Mouse (Mus musculus) liver, embryonic 11.5 days (tissue): ENCODE data around the gene Rgs9. TPM values are rescaled to one million over a fixed set of nuclear protein-coding genes. Genes with fewer than 3 reads are reported as not detected.

Experiments used
- ATAC-seq: fragments of 200-750 bp; cut with Nextera tagmentation; replicated peaks from 2 replicates; pipeline ENCODE4 v1.8.0; 2017; ENCODE audit warnings: moderate number of reproducible peaks, mild to moderate bottlenecking, moderate TSS enrichment, moderate library complexity; ENCODE audit not compliant: low FRiP score
- DNase-seq: peaks from one replicate; pipeline ENCODE4 v3.0.0-alpha.2; 2017; ENCODE audit warnings: low spot score
- H3K27ac ChIP-seq: fragments of 300-500 bp; sonication (generic); 2 replicates; pipeline ENCODE4 v1.5.1; 2014; ENCODE audit warnings: mild to moderate bottlenecking, low read depth, low read length, control low read depth
- H3K27me3 ChIP-seq: fragments of 300-500 bp; sonication (generic); replicated peaks from 2 replicates; pipeline ENCODE4 v1.6.1; 2014; ENCODE audit warnings: low read length, mixed read lengths; ENCODE audit not compliant: control insufficient read depth, insufficient read depth
- H3K36me3 ChIP-seq: fragments of 300-500 bp; sonication (generic); 2 replicates; pipeline ENCODE4 v1.6.1; 2014; ENCODE audit warnings: mild to moderate bottlenecking, low read length, moderate library complexity, mixed read lengths; ENCODE audit not compliant: control insufficient read depth, insufficient read depth
- H3K4me1 ChIP-seq: fragments of 300-500 bp; sonication (generic); replicated peaks from 2 replicates; pipeline ENCODE4 v1.6.1; 2014; ENCODE audit warnings: low read length, mixed read lengths; ENCODE audit not compliant: control insufficient read depth, insufficient read depth
- H3K4me2 ChIP-seq: fragments of 300-500 bp; sonication (generic); 2 replicates; pipeline ENCODE4 v1.6.1; 2014; ENCODE audit warnings: mild to moderate bottlenecking, control low read depth, moderate library complexity
- H3K4me3 ChIP-seq: fragments of 300-500 bp; sonication (generic); 2 replicates; pipeline ENCODE4 v1.5.1; 2014; ENCODE audit warnings: low read depth, low read length, control low read depth
- H3K9ac ChIP-seq: fragments of 300-500 bp; sonication (generic); 2 replicates; pipeline ENCODE4 v1.6.1; 2014; ENCODE audit warnings: low read depth, low read length, control low read depth
- H3K9me3 ChIP-seq: fragments of 300-500 bp; sonication (generic); 2 replicates; pipeline ENCODE4 v1.6.1; 2016; ENCODE audit warnings: low read length, inconsistent platforms, mixed read lengths; ENCODE audit not compliant: control insufficient read depth
- WGBS: fragments of 180-500 bp; shearing (Covaris S2); extraction: QIAGEN DNeasy Blood & Tissue Kit; methylation state at CpG from one replicate; pipeline ENCODE4 v1.1.7; 2014; 5-methylcytosine and 5-hydroxymethylcytosine counted together
- polyA plus RNA-seq: library from polyadenylated mRNA; unstranded; fragments of >200 nt; fragmentation: Nextera tagmentation; extraction: Ambion mirVana; gene quantifications from 2 replicates; pipeline ENCODE4 v1.2.1, GENCODE M21; 2014

Gene Rgs9
- polyA plus RNA-seq, 1 experiment from 2014 or later: 0.25 TPM

DNA sequence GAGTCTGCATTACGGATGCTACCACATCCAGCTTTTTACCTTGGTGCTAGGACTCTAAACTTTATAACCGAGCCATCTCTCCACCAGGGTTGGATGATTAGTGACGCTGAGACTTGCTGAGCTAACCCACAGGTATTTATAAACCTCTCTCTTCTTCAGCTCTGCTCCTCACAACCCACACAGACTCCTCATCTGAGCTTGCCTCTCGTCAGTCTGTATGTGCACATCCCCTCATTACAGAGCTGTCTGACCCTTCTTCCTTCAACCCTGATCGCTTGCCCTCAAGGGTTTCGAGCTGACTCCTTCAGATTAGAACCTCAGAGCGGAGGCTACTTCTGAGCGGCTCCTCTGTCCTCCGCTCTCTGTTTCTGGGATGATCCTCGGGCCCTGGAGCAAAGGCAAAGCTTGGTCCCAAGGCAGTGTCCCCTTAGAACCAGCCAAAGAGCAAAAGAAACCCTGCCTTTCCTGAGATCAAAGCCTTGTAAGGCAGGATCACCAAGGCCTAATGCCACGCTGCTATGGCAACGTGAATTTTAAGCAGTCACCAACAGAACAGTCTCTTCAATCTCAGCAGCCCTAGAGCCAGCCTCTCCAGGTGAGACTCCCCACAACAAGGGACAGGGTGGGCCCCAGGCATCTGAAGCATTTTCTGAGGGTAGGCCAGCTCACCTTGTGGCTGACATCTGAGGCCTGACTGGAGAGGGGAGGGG, 79.9 kb downstream of the Rgs9 start:
- Histone ChIP-seq H3K4me1 (no peaks in the 10 kb centered on the region), H3K9me3 (no peaks in the 10 kb centered on the region), H3K9ac (no peak overlapping the region), H3K4me3 (no peak overlapping the region), H3K27me3 (0 out of 2 replicates have a peak, but pooled peaks cover 3% of the 10 kb centered on the region), H3K27ac (no peak overlapping the region), H3K36me3 (no peaks in the 10 kb centered on the region), H3K4me2 (no peak overlapping the region)
- WGBS: 63% methylated on average over 12 of the region's 12 CpGs
- DNase-seq: no peak
- no peak for ATAC-seq

DNA sequence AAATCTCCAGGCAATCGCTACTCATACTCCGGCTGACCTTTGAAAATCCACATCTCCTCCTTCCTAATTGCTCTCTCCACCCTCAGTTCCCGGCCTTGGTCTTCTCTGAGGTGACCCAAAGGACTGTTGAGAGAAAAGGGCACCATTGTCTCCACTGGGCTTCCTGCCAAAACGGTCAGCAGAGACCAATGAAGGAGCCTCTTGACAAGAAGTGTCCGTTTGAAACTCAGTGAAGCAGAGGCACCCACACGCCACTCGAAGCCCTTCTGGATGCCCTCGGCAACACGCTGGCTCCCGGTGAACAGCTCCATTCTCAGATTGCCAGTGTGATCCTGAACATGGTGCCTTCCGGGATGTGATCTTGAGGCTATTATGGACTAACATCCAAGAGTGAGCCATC, 87.2 kb downstream of the Rgs9 start:
- Histone ChIP-seq H3K4me1 (no peaks in the 10 kb centered on the region), H3K27me3 (no peaks in the 10 kb centered on the region), H3K4me3 (no peak overlapping the region), H3K4me2 (no peak overlapping the region), H3K9me3 (no peaks in the 10 kb centered on the region), H3K27ac (no peak overlapping the region), H3K36me3 (no peaks in the 10 kb centered on the region), H3K9ac (no peak overlapping the region)
- ATAC-seq (no peak), DNase-seq (no peak)
- 67% methylated on average over 11 of the region's 11 CpGs for WGBS

GRCm38 (mm10) chr11:109210341-109210740, 87.6 kb downstream of the Rgs9 start:
- DNase-seq: no peak
- ATAC-seq: no peak
- no peak overlapping the region for H3K4me2 ChIP-seq
- H3K4me1 ChIP-seq: no peaks in the 10 kb centered on the region
- no peaks in the 10 kb centered on the region for H3K27me3 ChIP-seq
- no peaks in the 10 kb centered on the region for H3K36me3 ChIP-seq
- H3K27ac ChIP-seq: no peak overlapping the region
- no peak overlapping the region for H3K9ac ChIP-seq
- H3K4me3 ChIP-seq: no peak overlapping the region
- 65% methylated on average over 7 of the region's 7 CpGs for WGBS
- no peaks in the 10 kb centered on the region for H3K9me3 ChIP-seq

- no peaks in the 10 kb centered on the region for H3K27me3 ChIP-seq
- H3K4me2 ChIP-seq: no peak overlapping the region
- no peak overlapping the region for H3K27ac ChIP-seq
- 37% methylated on average over 13 of the region's 13 CpGs for WGBS
- ATAC-seq (no peak), DNase-seq (no peak)
- H3K4me3 ChIP-seq: no peak overlapping the region
- H3K4me1 ChIP-seq: no peaks in the 10 kb centered on the region
- H3K36me3 ChIP-seq: no peaks in the 10 kb centered on the region
- H3K9ac ChIP-seq: no peak overlapping the region
- H3K9me3 ChIP-seq: no peaks in the 10 kb centered on the region
These were observed 91.2 kb downstream of the Rgs9 start for GRCm38 (mm10) chr11:109206732-109207131.

- no peak overlapping the region for H3K9ac ChIP-seq
- no peak overlapping the region for H3K27ac ChIP-seq
- H3K36me3 ChIP-seq: no peaks in the 10 kb centered on the region
- DNase-seq (no peak), ATAC-seq (no peak)
- no peaks in the 10 kb centered on the region for H3K4me1 ChIP-seq
- H3K4me2 ChIP-seq: no peak overlapping the region
- no peak overlapping the region for H3K4me3 ChIP-seq
- WGBS: 73% methylated on average over 1 of the region's 1 CpGs
- no peaks in the 10 kb centered on the region for H3K9me3 ChIP-seq
- H3K27me3 ChIP-seq: no peaks in the 10 kb centered on the region
These were observed 91.9 kb downstream of the Rgs9 start for GRCm38 (mm10) chr11:109206028-109206427.

DNA sequence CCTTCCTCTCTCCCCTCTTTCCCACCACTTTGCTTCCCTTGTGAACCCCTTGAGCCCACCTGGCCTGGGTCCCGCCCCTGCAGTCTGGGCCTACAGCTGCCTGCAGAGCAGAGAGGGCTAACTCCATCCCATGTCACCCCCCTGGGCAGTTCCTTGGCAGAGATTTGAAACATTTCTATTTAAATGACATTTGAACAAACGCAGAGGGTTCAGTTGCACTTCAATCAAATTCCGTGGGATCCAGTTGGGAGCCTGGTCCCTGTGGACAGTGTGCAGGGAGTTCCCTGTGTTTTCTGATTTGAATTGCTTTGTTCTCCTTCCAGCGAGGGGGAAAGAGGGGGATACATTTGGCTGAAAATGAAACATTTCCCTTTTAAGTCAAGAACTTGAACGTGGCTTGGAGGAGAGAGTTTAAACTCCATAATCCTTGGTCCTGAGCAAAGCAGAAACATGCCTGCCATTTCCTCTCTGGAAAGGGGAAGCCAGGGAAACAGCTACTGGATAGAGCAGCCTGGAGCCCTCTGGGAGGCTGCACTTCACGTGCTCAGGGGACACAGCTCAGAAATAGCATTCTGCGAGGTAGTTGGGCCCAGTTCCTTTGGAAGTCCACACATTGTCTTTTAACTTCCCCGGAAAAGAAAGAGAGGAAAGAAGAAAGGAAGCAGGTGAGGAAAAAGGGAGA, 98.2 kb downstream of the Rgs9 start:
- H3K27me3 ChIP-seq: no peaks in the 10 kb centered on the region
- WGBS: 51% methylated on average over 8 of the region's 8 CpGs
- H3K4me3 ChIP-seq: no peak overlapping the region
- H3K27ac ChIP-seq: no peak overlapping the region
- no peaks in the 10 kb centered on the region for H3K36me3 ChIP-seq
- H3K4me1 ChIP-seq: no peaks in the 10 kb centered on the region
- no peak overlapping the region for H3K4me2 ChIP-seq
- no peak for ATAC-seq
- DNase-seq: no peak
- H3K9me3 ChIP-seq: no peaks in the 10 kb centered on the region
- no peak overlapping the region for H3K9ac ChIP-seq

DNA sequence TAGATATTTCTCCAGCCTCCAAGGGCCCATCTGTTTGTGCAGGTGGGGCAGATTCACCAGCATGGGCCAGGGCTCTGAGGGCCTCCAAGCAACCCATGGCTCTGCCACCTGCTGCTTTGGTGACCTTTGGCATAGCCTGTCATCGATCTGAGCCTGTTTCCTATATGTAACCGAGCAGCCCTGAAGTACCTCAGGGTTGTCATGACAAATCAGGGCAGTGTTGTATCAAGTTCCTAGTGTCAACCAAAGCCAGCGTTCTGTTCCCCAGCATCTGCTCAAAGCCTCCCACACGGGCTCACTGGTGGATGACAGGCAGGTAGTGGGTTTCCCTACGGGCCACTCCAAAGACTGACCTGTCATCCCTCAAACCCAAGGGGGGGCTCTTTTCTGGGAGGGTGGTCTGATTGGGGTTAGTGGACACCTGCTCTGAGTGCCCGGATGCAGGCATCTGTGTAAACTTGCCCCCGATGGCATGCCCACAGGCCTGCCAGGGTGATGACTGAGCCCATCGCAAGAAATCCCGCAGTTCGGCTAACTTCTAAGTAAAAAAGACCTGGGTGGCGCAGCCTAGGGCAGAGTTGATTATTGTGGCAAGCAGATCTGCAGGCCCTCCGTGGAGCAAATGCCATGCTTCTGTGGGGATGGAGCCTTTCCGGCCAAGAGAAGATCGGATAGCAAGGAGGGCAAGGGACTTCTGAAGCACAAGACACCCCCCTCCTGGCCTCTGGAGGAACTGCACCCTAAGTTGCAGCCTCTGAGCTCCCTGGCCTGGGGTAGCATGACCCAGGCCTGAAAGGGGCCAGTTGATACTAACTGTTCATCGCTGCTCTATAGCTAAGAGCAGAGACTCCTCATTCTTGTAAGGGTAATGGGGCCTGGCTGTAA, 105.0 kb downstream of the Rgs9 start:
- DNase-seq: peak; percentile 50
- no peak overlapping the region for H3K4me2 ChIP-seq
- peak; percentile 36; the same call in 1 of the 2 replicates for ATAC-seq
- 49% methylated on average over 15 of the region's 15 CpGs for WGBS
- H3K27me3 ChIP-seq: no peaks in the 10 kb centered on the region
- no peaks in the 10 kb centered on the region for H3K4me1 ChIP-seq
- H3K9ac ChIP-seq: no peak overlapping the region
- no peaks in the 10 kb centered on the region for H3K36me3 ChIP-seq
- H3K4me3 ChIP-seq: no peak overlapping the region
- no peak overlapping the region for H3K27ac ChIP-seq
- no peaks in the 10 kb centered on the region for H3K9me3 ChIP-seq

- WGBS: 85% methylated on average over 5 of the region's 5 CpGs
- no peak overlapping the region for H3K9ac ChIP-seq
- ATAC-seq: no peak
- H3K27me3 ChIP-seq: no peaks in the 10 kb centered on the region
- no peak overlapping the region for H3K4me3 ChIP-seq
- no peak overlapping the region for H3K27ac ChIP-seq
- no peaks in the 10 kb centered on the region for H3K36me3 ChIP-seq
- H3K4me2 ChIP-seq: no peak overlapping the region
- H3K9me3 ChIP-seq: no peaks in the 10 kb centered on the region
- H3K4me1 ChIP-seq: no peaks in the 10 kb centered on the region
- DNase-seq: no peak
These were observed 109.7 kb downstream of the Rgs9 start for GRCm38 (mm10) chr11:109188235-109188634.
